Mouse (Mus musculus): Measurements from ENCODE around the gene Erich6b.

The Erich6b gene

DNA sequence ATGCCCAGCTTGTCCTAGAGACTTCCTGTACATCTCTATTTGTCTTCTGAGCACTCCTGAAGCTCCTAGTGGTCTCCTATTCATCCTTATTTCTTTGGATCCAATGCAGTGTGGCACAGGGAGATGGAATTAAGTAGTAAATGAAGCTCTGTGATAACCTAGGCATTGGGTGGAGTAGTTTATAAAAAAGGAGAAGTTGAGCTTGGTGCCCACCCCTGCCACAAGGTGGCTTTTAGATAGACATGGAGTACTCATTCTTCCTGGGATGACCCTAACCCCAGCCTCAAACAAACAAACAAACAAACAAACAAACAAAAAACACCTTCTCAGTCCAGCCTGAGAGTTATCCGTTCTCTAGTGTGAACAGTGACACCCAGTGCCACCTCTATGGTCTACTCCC is 55.9 kb downstream of the Erich6b start:
- in situ Hi-C loops (cut with MboI; ENCODE audit: unreplicated experiment in 2 of 2) = no loop called here

- in situ Hi-C loops (cut with MboI; ENCODE audit: unreplicated experiment in 2 of 2) = loop anchor here in 1 of 2 experiments (25.0 kb wide), 1 partner anchor 494 kb away; no protein-coding TSS in a partner anchor
Measured at GRCm38 (mm10) chr14:75706647-75707046, 64.6 kb downstream of the Erich6b start.

GRCm38 (mm10) chr14:75707771-75708170 is 65.7 kb downstream of the Erich6b start:
- in situ Hi-C loops (cut with MboI; ENCODE audit: unreplicated experiment in 2 of 2) = loop anchor here in 1 of 2 experiments (25.0 kb wide), 1 partner anchor 495 kb away; no protein-coding TSS in a partner anchor

GRCm38 (mm10) chr14:75708986-75709385 is 66.9 kb downstream of the Erich6b start:
- in situ Hi-C loops (cut with MboI; ENCODE audit: unreplicated experiment in 2 of 2) = loop anchor here in 1 of 2 experiments (25.0 kb wide), 1 partner anchor 497 kb away; no protein-coding TSS in a partner anchor

- in situ Hi-C loops (cut with MboI; ENCODE audit: unreplicated experiment in 2 of 2) = loop anchor here in 1 of 2 experiments (25.0 kb wide), 1 partner anchor 499 kb away; no protein-coding TSS in a partner anchor
Measured at GRCm38 (mm10) chr14:75711731-75712130, 69.7 kb downstream of the Erich6b start.

DNA sequence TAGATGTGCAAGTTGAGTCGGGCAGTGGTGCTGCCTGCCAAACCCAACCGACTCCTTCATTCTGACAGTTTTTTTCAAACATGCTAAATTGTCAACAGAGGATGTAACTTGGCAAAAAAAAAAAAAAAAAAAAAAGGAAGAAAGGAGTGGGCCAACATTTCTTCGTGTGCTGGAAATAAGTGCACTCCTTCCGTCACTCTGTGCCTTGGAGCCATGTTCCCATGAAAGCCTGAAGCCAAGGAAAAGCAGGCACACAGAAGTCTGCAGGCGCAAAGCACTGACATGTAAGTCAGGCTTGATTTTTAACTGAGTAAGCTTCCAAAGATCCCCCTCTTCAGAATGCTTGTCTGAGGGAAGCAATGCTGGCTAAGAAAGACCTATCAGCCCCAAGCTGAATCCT is 70.6 kb downstream of the Erich6b start:
- in situ Hi-C loops (cut with MboI; ENCODE audit: unreplicated experiment in 2 of 2) = loop anchor here in 1 of 2 experiments (25.0 kb wide), 1 partner anchor 500 kb away; no protein-coding TSS in a partner anchor

- in situ Hi-C loops (cut with MboI; ENCODE audit: unreplicated experiment in 2 of 2) = loop anchor here in 1 of 2 experiments (25.0 kb wide), 1 partner anchor 501 kb away; no protein-coding TSS in a partner anchor
Measured at GRCm38 (mm10) chr14:75713661-75714060, 71.6 kb downstream of the Erich6b start.

- in situ Hi-C loops (cut with MboI; ENCODE audit: unreplicated experiment in 2 of 2) = loop anchor here (5.0 to 25.0 kb wide), 2 partner anchors 504 to 659 kb away; no protein-coding TSS in a partner anchor
Measured at GRCm38 (mm10) chr14:75716410-75716809, 74.4 kb downstream of the Erich6b start.

Measured in v-Abl transformed pro-B cells (cell line).